Mouse (Mus musculus): ENCODE measurements around the gene Tmtc1. TPM values are rescaled to one million over a fixed set of nuclear protein-coding genes. Genes with fewer than 3 reads are reported as not detected.
A peak's percentile ranks its signal among the peaks of the same experiment; 100 is the strongest.

Gene Tmtc1
- polyA plus RNA-seq, 1 experiment from 2014 or later = 0.74 TPM

- Histone ChIP-seq H3K9me3 (ENCODE audit: control insufficient read depth, low read length) (no peaks in the 10 kb centered on the region), H3K4me3 (ENCODE audit: low read depth, low read length) (no peak overlapping the region), H3K27ac (ENCODE audit: low read depth, low read length) (no peak overlapping the region), H3K36me3 (ENCODE audit: control insufficient read depth, insufficient read depth, low read length) (no peaks in the 10 kb centered on the region), H3K9ac (ENCODE audit: low read depth, low read length) (no peak overlapping the region), H3K4me1 (replicated peaks; ENCODE audit: control insufficient read depth, insufficient read depth, low read length) (no peaks in the 10 kb centered on the region), H3K4me2 (replicated peaks; ENCODE audit: low read depth, low read length) (no peak overlapping the region), H3K27me3 (ENCODE audit: control insufficient read depth, insufficient read depth, low read length) (no peaks in the 10 kb centered on the region; the same call in 1 of the 2 replicates)
- ATAC-seq (ENCODE audit: low FRiP score) (peak; percentile 43; the same call in 1 of the 2 replicates), DNase-seq (ENCODE audit: low spot score) (peak; percentile 32)
- 35% methylated on average over 10 of the region's 10 CpGs for WGBS
Measured at GRCm38 (mm10) chr6:148392147-148392546, 52.0 kb downstream of the Tmtc1 start.

- no peaks in the 10 kb centered on the region for H3K36me3 ChIP-seq (ENCODE audit: control insufficient read depth, insufficient read depth, low read length)
- ATAC-seq (ENCODE audit: low FRiP score) (no peak), DNase-seq (ENCODE audit: low spot score) (no peak)
- H3K9me3 ChIP-seq (ENCODE audit: control insufficient read depth, low read length) = no peaks in the 10 kb centered on the region
- H3K27me3 ChIP-seq (ENCODE audit: control insufficient read depth, insufficient read depth, low read length) = no peaks in the 10 kb centered on the region; the same call in 1 of the 2 replicates
- no peak overlapping the region for H3K27ac ChIP-seq (ENCODE audit: low read depth, low read length)
- no peak overlapping the region for H3K9ac ChIP-seq (ENCODE audit: low read depth, low read length)
- no peak overlapping the region for H3K4me3 ChIP-seq (ENCODE audit: low read depth, low read length)
- no peaks in the 10 kb centered on the region for H3K4me1 ChIP-seq (replicated peaks; ENCODE audit: control insufficient read depth, insufficient read depth, low read length)
- no peak overlapping the region for H3K4me2 ChIP-seq (replicated peaks; ENCODE audit: low read depth, low read length)
- 84% methylated on average over 7 of the region's 7 CpGs for WGBS
Measured at GRCm38 (mm10) chr6:148391286-148391685, 52.9 kb downstream of the Tmtc1 start.

GRCm38 (mm10) chr6:148390630-148391276 lies 53.4 kb downstream of the Tmtc1 start:
- Histone ChIP-seq H3K4me2 (replicated peaks; ENCODE audit: low read depth, low read length) (no peak overlapping the region), H3K36me3 (ENCODE audit: control insufficient read depth, insufficient read depth, low read length) (no peaks in the 10 kb centered on the region), H3K9ac (ENCODE audit: low read depth, low read length) (no peak overlapping the region), H3K27me3 (ENCODE audit: control insufficient read depth, insufficient read depth, low read length) (no peaks in the 10 kb centered on the region; the same call in 1 of the 2 replicates), H3K27ac (ENCODE audit: low read depth, low read length) (no peak overlapping the region), H3K4me1 (replicated peaks; ENCODE audit: control insufficient read depth, insufficient read depth, low read length) (no peaks in the 10 kb centered on the region), H3K9me3 (ENCODE audit: control insufficient read depth, low read length) (no peaks in the 10 kb centered on the region), H3K4me3 (ENCODE audit: low read depth, low read length) (no peak overlapping the region)
- DNase-seq (ENCODE audit: low spot score) (no peak), ATAC-seq (ENCODE audit: low FRiP score) (no peak)
- 74% methylated on average over 4 of the region's 4 CpGs for WGBS

GRCm38 (mm10) chr6:148387990-148388389 lies 56.2 kb downstream of the Tmtc1 start:
- Histone ChIP-seq H3K4me1 (replicated peaks; ENCODE audit: control insufficient read depth, insufficient read depth, low read length) (no peaks in the 10 kb centered on the region), H3K9me3 (ENCODE audit: control insufficient read depth, low read length) (no peaks in the 10 kb centered on the region), H3K4me2 (replicated peaks; ENCODE audit: low read depth, low read length) (no peak overlapping the region), H3K9ac (ENCODE audit: low read depth, low read length) (no peak overlapping the region), H3K27ac (ENCODE audit: low read depth, low read length) (no peak overlapping the region), H3K36me3 (ENCODE audit: control insufficient read depth, insufficient read depth, low read length) (no peaks in the 10 kb centered on the region), H3K27me3 (ENCODE audit: control insufficient read depth, insufficient read depth, low read length) (no peaks in the 10 kb centered on the region; the same call in 1 of the 2 replicates), H3K4me3 (ENCODE audit: low read depth, low read length) (no peak overlapping the region)
- 66% methylated on average over 1 of the region's 1 CpGs for WGBS
- DNase-seq (ENCODE audit: low spot score) (no peak), ATAC-seq (ENCODE audit: low FRiP score) (no peak)

- Histone ChIP-seq H3K27me3 (ENCODE audit: control insufficient read depth, insufficient read depth, low read length) (no peaks in the 10 kb centered on the region; the same call in 1 of the 2 replicates), H3K36me3 (ENCODE audit: control insufficient read depth, insufficient read depth, low read length) (no peaks in the 10 kb centered on the region)
- ATAC-seq (ENCODE audit: low FRiP score) = no peak
Measured at GRCm38 (mm10) chr6:148384111-148384895, 59.9 kb downstream of the Tmtc1 start.

GRCm38 (mm10) chr6:148381163-148381782 lies 62.9 kb downstream of the Tmtc1 start:
- H3K36me3 ChIP-seq (ENCODE audit: control insufficient read depth, insufficient read depth, low read length) = no peaks in the 10 kb centered on the region
- 74% methylated on average over 9 of the region's 9 CpGs for WGBS
- H3K9me3 ChIP-seq (ENCODE audit: control insufficient read depth, low read length) = no peaks in the 10 kb centered on the region; the same call in 1 of the 2 replicates
- H3K9ac ChIP-seq (ENCODE audit: low read depth, low read length) = no peak overlapping the region
- DNase-seq (ENCODE audit: low spot score) = no peak
- H3K4me2 ChIP-seq (replicated peaks; ENCODE audit: low read depth, low read length) = no peak overlapping the region
- peak; percentile 56 for ATAC-seq (ENCODE audit: low FRiP score)
- no peaks in the 10 kb centered on the region for H3K4me1 ChIP-seq (replicated peaks; ENCODE audit: control insufficient read depth, insufficient read depth, low read length)
- H3K4me3 ChIP-seq (ENCODE audit: low read depth, low read length) = no peak overlapping the region
- no peak overlapping the region for H3K27ac ChIP-seq (ENCODE audit: low read depth, low read length)
- H3K27me3 ChIP-seq (ENCODE audit: control insufficient read depth, insufficient read depth, low read length) = no peaks in the 10 kb centered on the region

More at GRCm38 (mm10) chr6:148384111-148384895, 59.9 kb downstream of the Tmtc1 start:
- no peak overlapping the region for H3K4me2 ChIP-seq (replicated peaks; ENCODE audit: low read depth, low read length)
- H3K4me3 ChIP-seq (ENCODE audit: low read depth, low read length) = no peak overlapping the region
- H3K9ac ChIP-seq (ENCODE audit: low read depth, low read length) = no peak overlapping the region
- WGBS = 81% methylated on average over 6 of the region's 6 CpGs
- DNase-seq (ENCODE audit: low spot score) = no peak
- no peaks in the 10 kb centered on the region for H3K4me1 ChIP-seq (replicated peaks; ENCODE audit: control insufficient read depth, insufficient read depth, low read length)
- H3K27ac ChIP-seq (ENCODE audit: low read depth, low read length) = no peak overlapping the region
- no peaks in the 10 kb centered on the region for H3K9me3 ChIP-seq (ENCODE audit: control insufficient read depth, low read length)

- no peak overlapping the region for H3K4me2 ChIP-seq (replicated peaks; ENCODE audit: low read depth, low read length)
- DNase-seq (ENCODE audit: low spot score) = no peak
- 56% methylated on average over 3 of the region's 3 CpGs for WGBS
- no peak overlapping the region for H3K27ac ChIP-seq (ENCODE audit: low read depth, low read length)
- H3K9me3 ChIP-seq (ENCODE audit: control insufficient read depth, low read length) = no peaks in the 10 kb centered on the region; the same call in 1 of the 2 replicates
- no peaks in the 10 kb centered on the region for H3K4me1 ChIP-seq (replicated peaks; ENCODE audit: control insufficient read depth, insufficient read depth, low read length)
- no peaks in the 10 kb centered on the region for H3K36me3 ChIP-seq (ENCODE audit: control insufficient read depth, insufficient read depth, low read length)
- ATAC-seq (ENCODE audit: low FRiP score) = no peak
- no peak overlapping the region for H3K4me3 ChIP-seq (ENCODE audit: low read depth, low read length)
- H3K9ac ChIP-seq (ENCODE audit: low read depth, low read length) = no peak overlapping the region
- no peaks in the 10 kb centered on the region for H3K27me3 ChIP-seq (ENCODE audit: control insufficient read depth, insufficient read depth, low read length)
Measured at GRCm38 (mm10) chr6:148375618-148376209, 68.5 kb downstream of the Tmtc1 start.

- 75% methylated on average over 3 of the region's 3 CpGs for WGBS
Measured at GRCm38 (mm10) chr6:148375015-148375414, 69.2 kb downstream of the Tmtc1 start.

More at GRCm38 (mm10) chr6:148375015-148375414, 69.2 kb downstream of the Tmtc1 start:
- Histone ChIP-seq H3K4me3 (ENCODE audit: low read depth, low read length) (no peak overlapping the region), H3K4me1 (replicated peaks; ENCODE audit: control insufficient read depth, insufficient read depth, low read length) (no peaks in the 10 kb centered on the region), H3K27me3 (ENCODE audit: control insufficient read depth, insufficient read depth, low read length) (no peaks in the 10 kb centered on the region), H3K4me2 (replicated peaks; ENCODE audit: low read depth, low read length) (no peak overlapping the region), H3K9ac (ENCODE audit: low read depth, low read length) (no peak overlapping the region), H3K27ac (ENCODE audit: low read depth, low read length) (no peak overlapping the region), H3K36me3 (ENCODE audit: control insufficient read depth, insufficient read depth, low read length) (no peaks in the 10 kb centered on the region), H3K9me3 (ENCODE audit: control insufficient read depth, low read length) (no peaks in the 10 kb centered on the region; the same call in 1 of the 2 replicates)
- DNase-seq (ENCODE audit: low spot score) = no peak
- ATAC-seq (ENCODE audit: low FRiP score) = no peak

Measured in hindbrain, embryonic 11.5 days (tissue).